Mouse (Mus musculus): Measurements from ENCODE around the gene Zfp874a. TPM values are rescaled to one million over a fixed set of nuclear protein-coding genes. Genes with fewer than 3 reads are reported as not detected.
"Not testable (repeated sequence)": the region's sequence is repeated elsewhere in the genome, so short reads cannot be mapped to it uniquely, and the experiment has no call there.

The Zfp874a gene
- polyA plus RNA-seq, 1 experiment from 2014 or later = 10.8 TPM

DNA sequence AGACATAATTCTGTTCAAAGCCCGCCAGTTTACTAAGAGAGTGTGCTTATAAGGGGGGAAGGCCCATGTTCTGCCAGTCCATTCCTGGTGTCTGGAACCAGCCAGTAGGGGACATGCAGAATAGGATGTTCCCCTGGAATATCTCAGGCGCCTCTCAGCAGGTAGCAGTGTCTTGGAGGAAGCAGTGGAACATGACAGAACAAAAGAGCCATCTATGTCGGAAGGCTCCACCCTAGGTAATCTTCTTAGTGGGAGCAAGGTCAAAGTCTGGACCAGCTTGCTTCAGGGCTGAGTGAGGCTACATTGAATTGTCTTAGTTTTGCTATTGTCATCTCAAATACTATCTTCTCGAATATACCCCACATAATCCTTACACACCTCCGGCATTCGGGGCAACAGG, 35.7 kb downstream of the Zfp874a start:
- Histone ChIP-seq H3K4me2 (ENCODE audit: low read depth, low read length) (no peak overlapping the region), H3K9ac (ENCODE audit: low read length) (no peak overlapping the region)
- ATAC-seq (ENCODE audit: low read depth) = no peak

DNA sequence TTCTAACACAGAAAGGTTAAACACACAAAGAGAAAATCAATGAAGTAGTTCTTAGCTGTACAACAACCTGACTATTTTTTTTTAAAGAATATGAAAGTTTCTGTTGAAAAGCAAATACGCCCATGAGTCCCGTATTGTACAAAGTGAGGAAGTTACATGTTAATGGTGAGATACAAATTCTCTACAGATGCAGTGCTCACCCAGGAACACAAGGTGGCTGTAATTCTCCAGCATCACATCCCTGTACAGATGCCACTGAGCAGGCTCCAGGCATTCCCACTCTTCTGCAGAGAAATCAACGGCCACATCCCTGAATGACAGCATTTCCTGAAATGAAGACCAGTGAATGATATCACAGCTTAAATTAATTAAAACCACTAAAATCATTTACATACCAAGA, 37.8 kb downstream of the Zfp874a start:
- H3K4me1 ChIP-seq (replicated peaks; ENCODE audit: control insufficient read depth, insufficient read depth, low read length); H3K27ac ChIP-seq (ENCODE audit: low read length); H3K4me2 ChIP-seq (ENCODE audit: low read depth, low read length); H3K4me3 ChIP-seq (ENCODE audit: low read length); H3K9ac ChIP-seq (ENCODE audit: low read length); H3K9me3 ChIP-seq (ENCODE audit: control insufficient read depth, low read length); H3K27me3 ChIP-seq (ENCODE audit: control insufficient read depth, insufficient read depth, low read depth, low read length); H3K36me3 ChIP-seq (ENCODE audit: control insufficient read depth, insufficient read depth, low read length); ATAC-seq (ENCODE audit: low read depth): not testable (repeated sequence)
- 62% methylated on average over 3 of the region's 3 CpGs for WGBS

More for the DNA sequence above, 35.7 kb downstream of the Zfp874a start:
- no peak overlapping the region for H3K4me3 ChIP-seq (ENCODE audit: low read length)
- no peaks in the 10 kb centered on the region for H3K36me3 ChIP-seq (ENCODE audit: control insufficient read depth, insufficient read depth, low read length)
- no peaks in the 10 kb centered on the region for H3K27me3 ChIP-seq (ENCODE audit: control insufficient read depth, insufficient read depth, low read depth, low read length)
- no peak overlapping the region for H3K27ac ChIP-seq (ENCODE audit: low read length)
- H3K9me3 ChIP-seq (ENCODE audit: control insufficient read depth, low read length) = no peaks in the 10 kb centered on the region
- 88% methylated on average over 6 of the region's 6 CpGs for WGBS
- no peaks in the 10 kb centered on the region for H3K4me1 ChIP-seq (replicated peaks; ENCODE audit: control insufficient read depth, insufficient read depth, low read length)

DNA sequence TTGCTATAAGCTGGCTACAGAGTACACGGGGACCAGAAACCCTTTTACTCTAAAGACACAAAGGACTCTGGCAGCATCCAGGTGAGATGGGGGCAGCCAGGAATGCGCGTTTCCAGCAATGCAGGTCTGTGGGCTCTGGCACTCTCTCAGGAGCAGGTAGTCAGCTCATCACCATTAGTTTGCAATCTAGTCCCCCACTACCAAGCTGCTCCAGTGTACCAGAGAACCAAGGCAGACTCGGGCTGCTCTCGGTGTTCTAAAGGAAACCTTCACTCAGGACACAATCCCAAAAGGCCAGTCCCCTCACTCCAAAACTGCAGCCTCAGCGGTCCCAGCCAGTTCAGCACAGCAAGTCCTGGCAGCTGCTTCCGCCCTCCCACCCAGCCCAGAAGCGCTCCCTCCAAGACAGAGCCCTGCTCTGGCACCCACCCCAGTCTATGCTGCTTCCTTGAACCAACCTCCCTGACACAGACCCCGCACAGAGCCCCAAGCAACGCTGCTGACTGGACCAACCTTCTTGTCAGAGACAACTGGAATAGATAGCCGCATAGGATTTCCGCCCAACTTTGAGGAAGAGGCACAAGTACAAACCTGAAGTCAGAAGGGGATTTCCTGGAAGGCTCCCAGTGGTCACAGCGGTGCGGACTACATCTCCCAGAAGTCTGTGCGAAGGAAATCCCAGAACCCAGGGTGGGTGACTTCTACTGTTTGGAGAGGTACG, 52.1 kb downstream of the Zfp874a start, which contains the start of gene Zfp429:
TSS of gene Zfp429 (minus strand) at position 637 of the 721 bp plus-strand sequence.
- H3K36me3 ChIP-seq (ENCODE audit: control insufficient read depth, insufficient read depth, low read length); H3K27me3 ChIP-seq (ENCODE audit: control insufficient read depth, insufficient read depth, low read depth, low read length); H3K9me3 ChIP-seq (ENCODE audit: control insufficient read depth, low read length); H3K4me1 ChIP-seq (replicated peaks; ENCODE audit: control insufficient read depth, insufficient read depth, low read length): not testable (repeated sequence)
- peak within 1 kb of the TSS; percentile 80 for H3K9ac ChIP-seq (ENCODE audit: low read length)
- ATAC-seq (ENCODE audit: low read depth) = peak; percentile 96
- H3K4me3 ChIP-seq (ENCODE audit: low read length) = peak within 1 kb of the TSS; percentile 77
- 3% methylated on average over 13 of the region's 16 CpGs for WGBS
- H3K4me2 ChIP-seq (ENCODE audit: low read depth, low read length) = peak within 1 kb of the TSS; percentile 60
- H3K27ac ChIP-seq (ENCODE audit: low read length) = peak within 1 kb of the TSS; percentile 55; the same call in 1 of the 2 replicates

DNA sequence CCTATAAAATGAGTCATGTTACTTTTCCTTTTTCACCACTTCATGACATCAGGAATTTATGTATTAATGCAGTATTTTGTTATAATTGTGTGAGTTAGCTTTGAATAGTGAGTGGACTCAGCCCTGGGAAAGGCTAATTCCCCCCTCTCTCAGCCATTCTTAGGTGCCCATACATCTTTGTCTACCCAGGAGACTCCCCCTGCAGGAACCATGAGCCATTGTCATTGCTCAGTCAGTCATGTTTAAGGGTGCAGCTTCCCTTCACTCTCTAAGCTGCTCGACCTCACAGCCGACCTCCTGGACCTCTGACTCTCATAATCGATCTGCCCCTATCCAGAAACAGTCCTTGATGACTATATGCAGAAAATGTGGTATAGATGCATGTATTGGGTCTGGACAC, 75.2 kb downstream of the Zfp874a start:
- H3K9ac ChIP-seq (ENCODE audit: low read length); H3K4me1 ChIP-seq (replicated peaks; ENCODE audit: control insufficient read depth, insufficient read depth, low read length); H3K27me3 ChIP-seq (ENCODE audit: control insufficient read depth, insufficient read depth, low read depth, low read length); H3K27ac ChIP-seq (ENCODE audit: low read length); H3K4me3 ChIP-seq (ENCODE audit: low read length); H3K4me2 ChIP-seq (ENCODE audit: low read depth, low read length); H3K9me3 ChIP-seq (ENCODE audit: control insufficient read depth, low read length); ATAC-seq (ENCODE audit: low read depth); H3K36me3 ChIP-seq (ENCODE audit: control insufficient read depth, insufficient read depth, low read length): not testable (repeated sequence)
- 77% methylated on average over 3 of the region's 3 CpGs for WGBS

DNA sequence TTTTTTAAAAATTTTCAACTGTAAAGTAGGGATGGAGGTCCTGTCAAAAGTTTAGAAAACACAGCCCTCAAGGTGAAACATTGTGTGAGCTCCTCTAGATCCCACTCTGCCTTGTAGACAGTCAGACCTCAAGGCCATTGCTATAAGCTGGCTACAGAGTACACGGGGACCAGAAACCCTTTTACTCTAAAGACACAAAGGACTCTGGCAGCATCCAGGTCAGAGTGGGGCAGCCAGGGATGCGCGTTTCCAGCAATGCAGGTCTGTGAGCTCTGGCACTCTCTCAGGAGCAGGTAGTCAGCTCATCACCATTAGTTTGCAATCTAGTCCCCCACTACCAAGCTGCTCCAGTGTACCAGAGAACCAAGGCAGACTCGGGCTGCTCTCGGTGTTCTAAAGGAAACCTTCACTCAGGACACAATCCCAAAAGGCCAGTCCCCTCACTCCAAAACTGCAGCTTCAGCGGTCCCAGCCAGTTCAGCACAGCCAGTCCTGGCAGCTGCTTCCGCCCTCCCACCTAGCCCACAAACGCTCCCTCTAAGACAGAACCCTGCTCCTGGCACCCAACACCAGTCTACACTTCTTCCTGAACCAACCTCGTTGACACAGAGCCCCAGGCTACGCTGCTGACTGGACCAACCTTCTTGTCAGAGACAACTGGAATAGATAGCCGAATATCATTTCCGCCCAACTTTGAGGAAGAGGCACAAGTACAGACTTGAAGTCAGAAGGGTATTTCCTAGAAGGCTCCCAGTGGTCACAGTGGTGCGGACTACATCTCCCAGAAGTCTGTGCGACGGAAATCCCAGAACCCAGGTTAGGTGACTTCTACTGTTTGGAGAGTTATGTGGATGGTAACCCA, 76.1 kb downstream of the Zfp874a start, which contains the start of the genes Gm28041 and Zfp456:
TSS of gene Gm28041 (minus strand) at position 684 of the 862 bp plus-strand sequence.
TSS of gene Zfp456 (minus strand) at position 761 of the 862 bp plus-strand sequence.
- 15% methylated on average over 13 of the region's 15 CpGs for WGBS
- not testable (repeated sequence) for H3K27me3 ChIP-seq (ENCODE audit: control insufficient read depth, insufficient read depth, low read depth, low read length); H3K27ac ChIP-seq (ENCODE audit: low read length); H3K9me3 ChIP-seq (ENCODE audit: control insufficient read depth, low read length); H3K36me3 ChIP-seq (ENCODE audit: control insufficient read depth, insufficient read depth, low read length); H3K4me1 ChIP-seq (replicated peaks; ENCODE audit: control insufficient read depth, insufficient read depth, low read length)
- peak; percentile 98 for ATAC-seq (ENCODE audit: low read depth)
- Histone ChIP-seq H3K4me2 (ENCODE audit: low read depth, low read length) (peak within 1 kb of the TSS; percentile 65), H3K4me3 (ENCODE audit: low read length) (peak within 1 kb of the TSS; percentile 64), H3K9ac (ENCODE audit: low read length) (peak within 1 kb of the TSS; percentile 67)

Other genes starting within 250 kb of the Zfp874a start
- gene Zfp458, start 173.2 kb downstream of the Zfp874a start, polyA plus RNA-seq (2015; fragmentation: Nextera tagmentation; extraction: Ambion mirVana) = 1.9 and 2.0 TPM in 2 replicates
- 0.75 and 0.85 TPM in 2 replicates for gene Zfp457, start 145.1 kb downstream of the Zfp874a start, polyA plus RNA-seq (2015; fragmentation: Nextera tagmentation; extraction: Ambion mirVana)
- gene Zfp595, start 119.1 kb downstream of the Zfp874a start, polyA plus RNA-seq (2015; fragmentation: Nextera tagmentation; extraction: Ambion mirVana) = 2.3 and 2.8 TPM in 2 replicates
- gene Gm28044, start 91.1 kb downstream of the Zfp874a start, polyA plus RNA-seq (2015; fragmentation: Nextera tagmentation; extraction: Ambion mirVana) = 0.62 and 0.87 TPM in 2 replicates
- gene Zfp953, start 91.0 kb downstream of the Zfp874a start, polyA plus RNA-seq (2015; fragmentation: Nextera tagmentation; extraction: Ambion mirVana) = 1.1 and 1.3 TPM in 2 replicates
- 0.35 and 1.0 TPM in 2 replicates for gene Gm28041, start 75.9 kb downstream of the Zfp874a start, polyA plus RNA-seq (2015; fragmentation: Nextera tagmentation; extraction: Ambion mirVana)
- gene Zfp456, start 75.8 kb downstream of the Zfp874a start, polyA plus RNA-seq (2015; fragmentation: Nextera tagmentation; extraction: Ambion mirVana) = 1.6 and 2.0 TPM in 2 replicates
- 8.5 and 8.7 TPM in 2 replicates for gene Zfp429, start 51.8 kb downstream of the Zfp874a start, polyA plus RNA-seq (2015; fragmentation: Nextera tagmentation; extraction: Ambion mirVana)
- gene Zfp459, start 30.2 kb downstream of the Zfp874a start, polyA plus RNA-seq (2015; fragmentation: Nextera tagmentation; extraction: Ambion mirVana) = 1.2 and 1.3 TPM in 2 replicates
- gene Zfp874b, start 32.6 kb upstream of the Zfp874a start, polyA plus RNA-seq (2015; fragmentation: Nextera tagmentation; extraction: Ambion mirVana) = 3.5 and 3.6 TPM in 2 replicates
- gene Zfp58, start 48.9 kb upstream of the Zfp874a start, polyA plus RNA-seq (2015; fragmentation: Nextera tagmentation; extraction: Ambion mirVana) = 13.3 and 14.9 TPM in 2 replicates
- not detected in 2 replicates for gene Gm26965, start 74.5 kb upstream of the Zfp874a start, polyA plus RNA-seq (2015; fragmentation: Nextera tagmentation; extraction: Ambion mirVana)
- gene Zfp87, start 74.6 kb upstream of the Zfp874a start, polyA plus RNA-seq (2015; fragmentation: Nextera tagmentation; extraction: Ambion mirVana) = 20.9 and 21.9 TPM in 2 replicates
- 13.8 and 14.5 TPM in 2 replicates for gene Zfp748, start 102.2 kb upstream of the Zfp874a start, polyA plus RNA-seq (2015; fragmentation: Nextera tagmentation; extraction: Ambion mirVana)
- gene Zfp729b, start 158.1 kb upstream of the Zfp874a start, polyA plus RNA-seq (2015; fragmentation: Nextera tagmentation; extraction: Ambion mirVana) = 4.5 and 4.7 TPM in 2 replicates
- 0.69 TPM in 1 of 2 replicates, not detected in the other for gene Gm49345, start 186.1 kb upstream of the Zfp874a start, polyA plus RNA-seq (2015; fragmentation: Nextera tagmentation; extraction: Ambion mirVana)
- gene Zfp729a, start 186.2 kb upstream of the Zfp874a start, polyA plus RNA-seq (2015; fragmentation: Nextera tagmentation; extraction: Ambion mirVana) = 2.5 and 2.6 TPM in 2 replicates
- gene Zfp738, start 235.4 kb upstream of the Zfp874a start, polyA plus RNA-seq (2015; fragmentation: Nextera tagmentation; extraction: Ambion mirVana) = 11.6 and 12.9 TPM in 2 replicates

Measured in lung, embryonic 16.5 days (tissue).